Mouse (Mus musculus) left cerebral cortex, postnatal 10 days (tissue): ENCODE measurements around the gene Cldn14. TPM values are rescaled to one million over a fixed set of nuclear protein-coding genes. Genes with fewer than 3 reads are reported as not detected.

ENCODE experiments used
- DNase-seq, 2 experiments: peaks; one replicate each; pipeline ENCODE4 v3.0.0; 2021 to 2022; ENCODE audit warnings: low spot score in 2 of 2, mixed read lengths in 1 of 2; ENCODE audit errors: extremely low spot score in 1 of 2
- intact Hi-C: fragments of 180-260 bp; cut with DNase I; formaldehyde crosslinking; loops from one replicate; pipeline ENCODE4 v1.15.1; 2025
- total RNA-seq, 2 experiments: library from RNA; stranded (reverse); gene quantifications; 2 replicates each; pipeline ENCODE4 v1.2.3; 2021

Gene Cldn14
- total RNA-seq, 2 experiments from 2014 or later = 0.24 to 0.84 TPM

GRCm38 (mm10) chr16:93962283-93962682, 46.4 kb downstream of the Cldn14 start:
- intact Hi-C loops = no loop called here
- DNase-seq = no peak

- no peak for DNase-seq
- intact Hi-C loops = no loop called here
Measured at GRCm38 (mm10) chr16:93961099-93961646, 47.5 kb downstream of the Cldn14 start.

GRCm38 (mm10) chr16:93960495-93960894, 48.1 kb downstream of the Cldn14 start:
- no peak for DNase-seq

GRCm38 (mm10) chr16:93957402-93957801, 51.2 kb downstream of the Cldn14 start:
- DNase-seq = no peak
- intact Hi-C loops = no loop called here

More at GRCm38 (mm10) chr16:93960495-93960894, 48.1 kb downstream of the Cldn14 start:
- intact Hi-C loops = no loop called here

- DNase-seq = no peak
- intact Hi-C loops = no loop called here
Measured at GRCm38 (mm10) chr16:93956986-93957385, 51.7 kb downstream of the Cldn14 start.

- intact Hi-C loops = no loop called here
- no peak for DNase-seq
Measured at GRCm38 (mm10) chr16:93947396-93947795, 61.2 kb downstream of the Cldn14 start.

- intact Hi-C loops = no loop called here
Measured at GRCm38 (mm10) chr16:93944301-93944700, 64.3 kb downstream of the Cldn14 start.

GRCm38 (mm10) chr16:93942796-93943502, 65.7 kb downstream of the Cldn14 start:
- intact Hi-C loops = no loop called here
- DNase-seq = no peak

More at GRCm38 (mm10) chr16:93944301-93944700, 64.3 kb downstream of the Cldn14 start:
- no peak for DNase-seq

GRCm38 (mm10) chr16:93941781-93942567, 66.7 kb downstream of the Cldn14 start:
- no peak for DNase-seq
- intact Hi-C loops = no loop called here

GRCm38 (mm10) chr16:93939961-93940360, 68.7 kb downstream of the Cldn14 start:
- DNase-seq = no peak
- intact Hi-C loops = loop anchor here (5.0 kb wide), 1 partner anchor 317 kb away; no protein-coding TSS in a partner anchor

GRCm38 (mm10) chr16:93938400-93938846, 70.2 kb downstream of the Cldn14 start:
- intact Hi-C loops = loop anchor here (5.0 kb wide), 1 partner anchor 319 kb away; no protein-coding TSS in a partner anchor
- DNase-seq = peak; percentile 62 to 74

GRCm38 (mm10) chr16:93935009-93935408, 73.6 kb downstream of the Cldn14 start:
- intact Hi-C loops = loop anchor here (5.0 kb wide), 1 partner anchor 322 kb away; no protein-coding TSS in a partner anchor

GRCm38 (mm10) chr16:93934588-93934987, 74.0 kb downstream of the Cldn14 start:
- DNase-seq = no peak
- intact Hi-C loops = no loop called here

More at GRCm38 (mm10) chr16:93935009-93935408, 73.6 kb downstream of the Cldn14 start:
- no peak for DNase-seq

GRCm38 (mm10) chr16:93932185-93933168, 76.2 kb downstream of the Cldn14 start:
- intact Hi-C loops = no loop called here
- DNase-seq = no peak

GRCm38 (mm10) chr16:93929370-93930032, 79.1 kb downstream of the Cldn14 start:
- no peak for DNase-seq
- intact Hi-C loops = no loop called here

GRCm38 (mm10) chr16:93925684-93926247, 82.9 kb downstream of the Cldn14 start:
- DNase-seq = no peak

GRCm38 (mm10) chr16:93923788-93924187, 84.8 kb downstream of the Cldn14 start:
- DNase-seq = no peak
- intact Hi-C loops = no loop called here

More at GRCm38 (mm10) chr16:93925684-93926247, 82.9 kb downstream of the Cldn14 start:
- intact Hi-C loops = no loop called here
